Mouse (Mus musculus): ENCODE data around the gene Col4a1.

The Col4a1 gene

GRCm38 (mm10) chr8:11331561-11331960, 18.9 kb upstream of the Col4a1 start:
- DNase-seq (ENCODE audit: low read depth, low spot score), result no peak

DNA sequence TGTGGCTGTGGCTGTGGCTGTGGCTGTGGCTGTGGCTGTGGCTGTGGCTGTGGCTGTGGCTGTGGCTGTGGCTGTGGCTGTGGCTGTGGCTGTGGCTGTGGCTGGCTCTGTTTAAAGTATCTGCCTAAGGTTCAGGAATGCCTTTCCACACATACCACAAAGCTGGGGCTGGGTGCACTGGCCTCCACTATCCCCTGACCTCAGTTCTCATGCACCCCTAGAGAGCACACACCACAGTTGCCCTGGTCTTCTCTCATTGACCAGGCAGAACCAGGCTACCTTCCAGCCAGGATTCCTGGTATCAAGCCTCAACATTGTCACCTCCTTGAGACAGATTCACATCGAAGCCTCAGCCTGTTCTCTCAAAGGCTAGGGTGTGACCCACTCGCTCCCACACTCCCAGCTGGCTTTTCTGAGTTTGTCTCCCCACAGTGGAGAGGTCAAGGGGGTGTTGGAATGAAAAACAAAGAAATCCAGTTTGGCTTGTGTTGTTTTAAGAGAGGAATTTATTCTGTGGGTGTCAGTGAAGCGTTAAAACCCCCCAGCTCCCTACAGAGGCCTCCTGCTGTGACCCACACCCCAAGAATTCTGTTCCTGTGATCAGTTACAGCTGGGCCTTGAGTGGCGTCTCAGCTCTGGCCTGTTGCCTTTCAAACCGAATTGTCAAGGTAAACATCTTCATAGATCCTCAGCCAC, 15.2 kb upstream of the Col4a1 start:
- DNase-seq (ENCODE audit: low read depth, low spot score), result no peak

GRCm38 (mm10) chr8:11327298-11327697, 14.7 kb upstream of the Col4a1 start:
- DNase-seq (ENCODE audit: low read depth, low spot score), result peak; percentile 32

DNA sequence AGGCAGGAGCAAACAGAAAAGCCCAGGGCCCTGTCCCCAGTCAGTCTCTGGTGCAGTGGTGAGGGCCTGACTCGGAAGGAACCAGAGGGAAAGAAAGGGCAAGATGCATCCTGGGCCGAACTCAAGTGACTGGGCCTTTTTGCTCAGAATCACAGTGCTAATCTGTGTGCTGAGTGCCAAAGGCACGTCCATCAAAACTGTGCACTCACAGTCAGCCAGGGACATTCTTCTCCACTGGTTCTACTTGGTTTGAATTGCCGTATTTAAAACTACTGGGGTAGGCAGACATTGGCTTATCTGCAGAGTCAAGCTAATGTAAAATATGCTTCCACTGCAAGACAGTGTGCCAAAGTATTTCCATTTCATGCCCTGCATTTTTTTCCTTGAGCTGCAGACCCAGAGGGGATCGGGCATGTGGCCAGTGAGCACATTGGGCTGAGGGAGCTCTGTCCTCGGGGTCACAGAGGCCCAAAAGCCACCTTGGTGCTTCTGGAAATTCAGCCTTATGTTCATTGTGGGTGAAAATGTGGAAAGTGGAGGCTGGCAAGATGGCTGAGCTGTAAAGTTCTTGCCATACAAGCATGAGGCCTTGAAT, 12.3 kb upstream of the Col4a1 start:
- no peak for DNase-seq (ENCODE audit: low read depth, low spot score)

DNA sequence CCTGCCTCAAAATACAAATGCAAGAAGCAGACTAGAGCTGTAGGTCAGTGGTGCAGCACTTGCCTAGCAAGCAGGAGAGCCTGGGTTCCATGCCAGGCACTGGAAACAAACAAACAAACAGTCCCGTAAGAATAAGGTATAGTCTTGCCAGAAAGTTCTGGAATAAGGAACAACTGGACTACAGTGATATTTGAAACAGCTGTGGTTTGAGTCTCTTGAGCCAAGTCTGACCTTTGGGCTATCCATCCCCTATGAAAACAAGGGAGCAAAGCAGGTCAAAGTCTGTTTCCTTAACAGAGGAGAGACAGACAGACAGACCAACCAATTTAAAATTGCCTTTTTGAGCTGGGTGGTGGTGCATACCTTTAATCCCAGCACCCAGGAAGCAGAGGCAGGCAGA, 11.1 kb upstream of the Col4a1 start:
- DNase-seq (ENCODE audit: low read depth, low spot score), result no peak

GRCm38 (mm10) chr8:11322724-11323585, 10.3 kb upstream of the Col4a1 start:
- no peak for DNase-seq (ENCODE audit: low read depth, low spot score)

DNA sequence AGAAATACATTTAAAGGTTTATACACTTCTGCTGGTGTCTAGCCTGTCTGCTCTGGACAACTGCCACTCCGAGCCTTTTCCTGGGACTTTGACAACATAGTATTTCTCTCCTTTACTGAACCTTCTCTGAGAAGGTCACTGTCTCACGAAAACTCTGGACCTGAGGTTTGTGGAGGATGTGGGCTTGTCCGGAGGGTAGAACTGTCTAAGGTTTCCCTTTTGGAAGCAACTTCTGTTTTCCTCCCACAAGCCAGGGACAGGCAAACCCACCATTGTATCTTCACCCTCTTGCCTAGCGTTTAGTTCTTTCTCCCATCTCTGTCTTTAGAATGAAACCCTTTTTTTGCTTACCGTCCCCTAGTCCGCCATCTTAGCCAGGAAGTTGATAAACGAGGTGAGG, 9.2 kb upstream of the Col4a1 start:
- DNase-seq (ENCODE audit: low read depth, low spot score), result no peak

DNA sequence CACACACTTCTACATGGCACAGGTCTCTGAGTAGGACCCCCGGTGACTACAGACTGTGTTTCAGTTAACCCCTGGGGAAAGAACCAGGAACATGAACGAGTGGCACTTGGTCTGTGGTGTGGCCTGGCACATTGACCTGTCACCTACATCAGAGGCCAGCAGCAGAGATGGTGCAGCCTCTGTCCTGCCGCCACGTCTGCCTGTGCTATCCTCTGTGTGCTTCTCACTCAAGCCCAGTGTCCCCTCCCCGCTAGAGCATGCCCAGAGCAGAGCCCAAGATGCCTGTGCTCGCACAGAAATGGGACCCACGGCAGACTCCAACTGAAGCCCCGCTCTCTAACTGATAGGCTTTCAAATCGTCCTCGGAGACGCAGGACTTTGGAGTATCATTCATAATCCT, 6.8 kb upstream of the Col4a1 start:
- DNase-seq (ENCODE audit: low read depth, low spot score), result no peak

GRCm38 (mm10) chr8:11316118-11316517, 3.5 kb upstream of the Col4a1 start:
- no peak for DNase-seq (ENCODE audit: low read depth, low spot score)

DNA sequence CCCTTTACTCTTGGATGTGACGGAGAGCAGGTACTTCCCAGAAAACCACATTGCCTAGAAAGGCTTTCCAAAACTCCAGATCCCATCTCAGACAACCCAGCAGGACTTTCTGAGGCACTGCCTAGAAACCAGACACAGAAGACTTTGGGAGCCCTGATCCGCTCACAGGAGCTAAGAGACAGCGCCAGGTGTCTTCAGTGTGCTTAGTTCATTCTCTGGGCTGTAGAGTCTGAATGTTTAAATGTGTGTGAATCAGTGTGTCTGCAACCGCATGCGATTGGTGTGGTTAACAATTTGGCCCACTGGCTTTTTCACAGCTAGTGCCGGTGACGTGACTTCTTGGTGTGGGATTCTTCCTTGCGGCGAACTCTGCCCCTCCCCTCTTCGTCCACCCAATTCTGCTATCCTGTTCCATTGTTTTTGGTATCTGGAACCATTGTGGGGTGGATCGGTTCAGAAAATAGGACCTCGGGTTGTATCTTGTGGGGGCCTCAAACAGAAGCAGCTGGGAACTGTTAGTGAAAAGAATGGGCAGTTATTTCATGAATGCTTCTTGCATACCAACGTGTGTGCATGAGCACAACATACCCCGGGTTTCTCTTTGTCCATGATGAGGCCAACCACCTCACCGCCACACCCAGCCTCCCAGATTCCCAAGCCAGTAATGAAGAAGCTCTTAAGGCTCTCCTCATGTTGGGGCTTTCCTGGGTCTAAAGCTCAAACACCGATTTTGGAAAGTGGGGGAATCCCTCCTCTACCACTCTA, 2.7 kb upstream of the Col4a1 start:
- DNase-seq (ENCODE audit: low read depth, low spot score), result no peak

GRCm38 (mm10) chr8:11314613-11315012, 2.0 kb upstream of the Col4a1 start:
- no peak for DNase-seq (ENCODE audit: low read depth, low spot score)

DNA sequence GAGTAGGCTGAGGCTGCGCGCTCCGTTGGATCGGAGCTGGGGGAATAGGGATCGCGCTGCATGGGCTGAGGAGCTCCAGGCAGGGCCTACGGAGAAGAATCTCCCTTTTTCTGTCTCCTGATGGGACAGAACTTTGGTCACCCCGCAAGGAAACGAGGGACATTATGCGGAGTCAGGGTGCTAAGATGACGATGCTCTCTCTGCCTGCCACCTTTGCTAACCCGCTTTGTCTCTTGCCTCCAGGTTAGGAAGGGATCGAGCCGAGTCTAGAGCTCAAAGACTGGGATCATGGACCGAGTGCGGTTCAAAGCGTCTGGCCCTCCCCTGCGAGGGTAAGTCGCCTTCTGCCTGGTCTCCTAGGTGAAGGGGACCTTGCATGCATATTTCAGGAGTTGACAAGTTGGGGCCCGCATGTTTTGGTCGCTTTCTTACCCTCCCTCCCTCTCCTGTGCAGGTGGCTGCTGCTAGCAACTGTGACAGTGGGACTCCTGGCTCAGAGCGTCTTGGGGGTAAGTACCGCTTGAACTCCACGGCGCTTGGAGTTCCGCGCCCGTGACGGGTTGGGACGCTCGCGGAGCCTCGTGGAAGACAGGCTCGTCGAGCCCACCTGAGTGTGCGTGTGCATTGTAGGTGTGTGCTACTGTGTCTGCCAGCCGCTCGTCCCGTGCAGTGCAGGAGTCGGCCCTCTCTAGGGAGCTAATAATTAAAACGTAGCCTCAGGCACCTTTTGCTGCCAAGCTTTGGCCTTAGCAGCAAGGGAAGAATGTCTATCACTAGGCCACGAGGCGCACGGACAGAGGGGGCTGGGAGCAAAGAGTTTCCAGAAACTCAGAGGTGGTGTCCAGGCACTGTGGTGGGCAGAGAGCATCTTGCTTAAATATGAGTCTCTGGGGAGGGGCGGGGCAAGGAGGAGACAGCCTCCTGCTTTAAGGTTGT, 818 bp upstream of the Col4a1 start:
- peak; percentile 60 for DNase-seq (ENCODE audit: low read depth, low spot score)

GRCm38 (mm10) chr8:11311681-11312348, 811 bp downstream of the Col4a1 start:
- DNase-seq (ENCODE audit: low read depth, low spot score), result peak; percentile 51

DNA sequence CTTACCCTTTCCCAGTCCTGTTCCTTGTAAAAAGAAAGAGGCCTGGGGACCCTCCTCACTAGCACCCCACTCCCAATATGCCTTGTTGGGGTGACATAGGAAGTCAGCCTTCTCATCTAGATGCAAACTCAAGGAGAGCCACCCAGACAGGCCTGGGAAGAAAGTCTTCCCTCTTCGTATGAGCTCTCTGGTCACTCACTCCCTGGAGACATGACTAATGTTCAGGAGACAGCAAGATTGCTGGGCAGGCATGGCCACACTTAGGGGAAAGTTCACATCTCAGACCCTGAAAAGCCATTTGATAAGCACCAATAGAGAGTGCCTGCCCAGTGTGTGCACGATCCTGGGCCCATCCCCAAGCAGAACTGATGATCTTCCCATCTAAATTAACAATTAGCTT, 2.6 kb downstream of the Col4a1 start:
- no peak for DNase-seq (ENCODE audit: low read depth, low spot score)

- DNase-seq (ENCODE audit: low read depth, low spot score), result no peak
Measured at GRCm38 (mm10) chr8:11309226-11309625, 3.4 kb downstream of the Col4a1 start.

- no peak for DNase-seq (ENCODE audit: low read depth, low spot score)
Measured at GRCm38 (mm10) chr8:11308570-11308998, 4.0 kb downstream of the Col4a1 start.

- DNase-seq (ENCODE audit: low read depth, low spot score), result no peak
Measured at GRCm38 (mm10) chr8:11307451-11307850, 5.2 kb downstream of the Col4a1 start.

DNA sequence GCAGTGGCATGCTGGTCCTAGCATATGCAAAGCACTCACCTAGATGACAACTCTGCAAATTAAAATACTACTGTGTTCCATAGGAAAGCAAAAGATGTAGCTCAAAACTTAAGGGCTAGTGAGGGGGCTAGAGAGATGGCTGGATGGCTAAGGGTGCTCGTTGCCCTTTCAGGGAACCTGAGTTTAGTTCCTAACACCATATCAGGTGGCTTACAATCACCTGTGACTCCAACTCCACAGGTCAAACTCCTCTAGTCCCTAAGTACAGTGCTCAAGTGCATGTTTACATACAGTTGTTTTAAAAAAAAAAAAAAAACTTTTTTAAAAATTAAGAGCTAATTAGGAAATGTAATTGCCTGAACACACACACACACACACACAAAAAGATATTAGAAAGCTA, 7.1 kb downstream of the Col4a1 start:
- no peak for DNase-seq (ENCODE audit: low read depth, low spot score)

DNA sequence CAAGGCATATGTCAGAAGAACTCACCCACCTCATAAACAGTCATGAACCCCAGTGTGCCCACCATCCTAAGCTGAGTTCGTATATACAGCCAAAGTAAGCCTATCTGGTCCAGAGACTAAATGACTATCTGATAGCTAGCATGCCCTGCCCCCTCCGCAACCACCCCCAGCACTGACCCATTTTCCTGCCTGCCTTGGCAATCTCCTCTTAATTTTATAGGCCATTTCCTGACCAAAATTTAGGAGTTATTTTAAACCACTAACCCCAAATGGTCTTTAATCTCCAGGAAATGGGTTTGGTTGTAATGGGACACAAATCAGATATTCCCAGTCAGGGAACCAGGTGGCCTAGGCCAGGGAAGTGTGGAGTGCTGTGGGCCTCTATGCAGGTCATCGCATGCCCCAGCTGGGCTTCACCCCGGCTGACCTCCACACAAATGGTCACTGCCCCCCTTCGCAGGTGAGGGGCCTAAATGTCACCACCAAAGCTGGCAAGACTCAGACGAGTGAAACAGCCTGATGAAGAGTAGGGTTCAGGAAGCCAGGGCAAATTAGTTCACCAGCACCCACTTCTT, 8.5 kb downstream of the Col4a1 start:
- DNase-seq (ENCODE audit: low read depth, low spot score), result no peak

GRCm38 (mm10) chr8:11300436-11300835, 12.2 kb downstream of the Col4a1 start:
- no peak for DNase-seq (ENCODE audit: low read depth, low spot score)
